In genomic region chr17:67861744-67862535, GRCm38 (mm10) we compare ENCODE assay signal across 8 mouse cellular contexts.
DNase-seq lines count a peak whose midpoint lies in the region; ATAC-seq and TF ChIP-seq lines count a peak whose summit lies in the region.

No protein-coding gene starts in this region.

- peak; percentile 96 for TF ChIP-seq CTCF in kidney, postnatal 0 days (IDR thresholded peaks at IDR 0.05; ENCODE audit: low read depth)

- H3K4me3 ChIP-seq in kidney, postnatal 0 days (replicated peaks; ENCODE audit: low read depth, low read length): no peak overlapping the region
- H3K4me3 ChIP-seq in limb, embryonic 15.5 days: no peak overlapping the region

- no peak overlapping the region for H3K27ac ChIP-seq in kidney, postnatal 0 days
- H3K27ac ChIP-seq in limb, embryonic 15.5 days: no peak overlapping the region

- H3K4me1 ChIP-seq in kidney, postnatal 0 days (replicated peaks; ENCODE audit: insufficient read depth, low read length): 0 out of 2 replicates have a peak, but pooled peaks cover 7% of the 10 kb centered on the region
- peaks cover 33% of the 10 kb centered on the region for H3K4me1 ChIP-seq in limb, embryonic 15.5 days

- ATAC-seq in kidney, postnatal 0 days (replicated peaks; ENCODE audit: low FRiP score, low read depth): peak; percentile 44; the same call in 1 of the 2 replicates
- ATAC-seq in limb, embryonic 15.5 days (ENCODE audit: insufficient number of reproducible peaks, low FRiP score, low TSS enrichment, low read depth): peak; percentile 72

- peak; percentile 24 for DNase-seq in 3134 (ENCODE audit: extremely low read depth, insufficient read length, low spot score)
- DNase-seq in adrenal gland, postnatal 10 days: peak; percentile 79
- peak; percentile 56 for DNase-seq in embryo, embryonic 11.5 days (ENCODE audit: low read depth, low spot score)
- peak; percentile 46 for DNase-seq in heart, adult 8-10 months (ENCODE audit: low spot score)
- peak; percentile 89 for DNase-seq in kidney, postnatal 0 days (ENCODE audit: low spot score)
- DNase-seq in neural tube, embryonic 10.5 days (ENCODE audit: extremely low spot score, low spot score): peak; percentile 61
- DNase-seq in thymus, postnatal 14 days: peak; percentile 11

- H3K9me3 ChIP-seq in kidney, postnatal 0 days (replicated peaks; ENCODE audit: low read length): no peaks in the 10 kb centered on the region
- H3K9me3 ChIP-seq in limb, embryonic 15.5 days: no peaks in the 10 kb centered on the region

- H3K36me3 ChIP-seq in kidney, postnatal 0 days (ENCODE audit: insufficient read depth, low read length): peaks cover 10% of the 10 kb centered on the region; the same call in 1 of the 2 replicates
- peaks cover 46% of the 10 kb centered on the region for H3K36me3 ChIP-seq in limb, embryonic 15.5 days

- H3K4me2 ChIP-seq in kidney, postnatal 0 days (ENCODE audit: low read length): no peak overlapping the region
- H3K4me2 ChIP-seq in limb, embryonic 15.5 days: no peak overlapping the region

- 73% methylated on average over 16 of the region's 16 CpGs for WGBS in kidney, postnatal 0 days
- 71% methylated on average over 16 of the region's 16 CpGs for WGBS in limb, embryonic 15.5 days

- H3K27me3 ChIP-seq in kidney, postnatal 0 days (ENCODE audit: insufficient read depth, low read length): no peaks in the 10 kb centered on the region
- H3K27me3 ChIP-seq in limb, embryonic 15.5 days: no peaks in the 10 kb centered on the region

- H3K9ac ChIP-seq in kidney, postnatal 0 days (ENCODE audit: low read depth, low read length): no peak overlapping the region
- no peak overlapping the region for H3K9ac ChIP-seq in limb, embryonic 15.5 days

Comparison
In these comparisons a context has a peak if more than half of its experiments do, and no peak if none do; other contexts are left out.
1. DNase-seq: peak in every context shown above with its lines; median percentile 89 in kidney, postnatal 0 days; 79 in adrenal gland, postnatal 10 days; 61 in neural tube, embryonic 10.5 days; 56 in embryo, embryonic 11.5 days; 46 in heart, adult 8-10 months; 24 in 3134; 11 in thymus, postnatal 14 days.